Mouse (Mus musculus): ENCODE results near the gene Nagk. TPM values are rescaled to one million over a fixed set of nuclear protein-coding genes. Genes with fewer than 3 reads are reported as not detected.
"Not testable (repeated sequence)": the region's sequence is repeated elsewhere in the genome, so short reads cannot be mapped to it uniquely, and the experiment has no call there.

The Nagk gene
- polyA plus RNA-seq, 1 experiment from 2014 or later, result 57.1 TPM

DNA sequence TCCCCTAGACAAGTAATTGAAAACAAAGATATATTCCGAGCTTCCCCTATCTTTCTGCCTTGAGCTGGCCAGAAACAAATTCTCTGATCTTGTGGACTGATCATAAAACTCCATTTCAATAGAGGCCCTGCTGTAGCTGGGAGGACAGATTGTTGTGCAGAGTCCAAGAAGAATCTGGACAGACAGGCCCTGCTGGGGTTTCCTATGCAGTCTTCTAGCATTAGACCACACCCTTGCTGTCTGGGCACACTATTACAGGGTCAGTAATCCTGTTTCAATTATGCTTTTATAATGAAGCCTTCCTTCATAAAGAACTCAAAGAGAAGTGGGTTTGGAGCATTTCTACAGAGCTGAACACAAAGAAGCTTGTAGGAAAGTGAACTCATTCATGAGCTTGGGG is 24.2 kb downstream of the Nagk start:
- no peaks in the 10 kb centered on the region for H3K9me3 ChIP-seq
- H3K27ac ChIP-seq, result no peak overlapping the region
- peaks cover 7% of the 10 kb centered on the region; the same call in 1 of the 2 replicates for H3K4me1 ChIP-seq
- WGBS, result 85% methylated on average over 1 of the region's 1 CpGs
- ATAC-seq (ENCODE audit: low FRiP score, low read depth), result no peak
- H3K4me3 ChIP-seq, result no peak overlapping the region
- H3K36me3 ChIP-seq, result peaks cover 27% of the 10 kb centered on the region
- H3K9ac ChIP-seq, result no peak overlapping the region
- no peak overlapping the region for H3K4me2 ChIP-seq (replicated peaks)
- H3K27me3 ChIP-seq, result no peaks in the 10 kb centered on the region

DNA sequence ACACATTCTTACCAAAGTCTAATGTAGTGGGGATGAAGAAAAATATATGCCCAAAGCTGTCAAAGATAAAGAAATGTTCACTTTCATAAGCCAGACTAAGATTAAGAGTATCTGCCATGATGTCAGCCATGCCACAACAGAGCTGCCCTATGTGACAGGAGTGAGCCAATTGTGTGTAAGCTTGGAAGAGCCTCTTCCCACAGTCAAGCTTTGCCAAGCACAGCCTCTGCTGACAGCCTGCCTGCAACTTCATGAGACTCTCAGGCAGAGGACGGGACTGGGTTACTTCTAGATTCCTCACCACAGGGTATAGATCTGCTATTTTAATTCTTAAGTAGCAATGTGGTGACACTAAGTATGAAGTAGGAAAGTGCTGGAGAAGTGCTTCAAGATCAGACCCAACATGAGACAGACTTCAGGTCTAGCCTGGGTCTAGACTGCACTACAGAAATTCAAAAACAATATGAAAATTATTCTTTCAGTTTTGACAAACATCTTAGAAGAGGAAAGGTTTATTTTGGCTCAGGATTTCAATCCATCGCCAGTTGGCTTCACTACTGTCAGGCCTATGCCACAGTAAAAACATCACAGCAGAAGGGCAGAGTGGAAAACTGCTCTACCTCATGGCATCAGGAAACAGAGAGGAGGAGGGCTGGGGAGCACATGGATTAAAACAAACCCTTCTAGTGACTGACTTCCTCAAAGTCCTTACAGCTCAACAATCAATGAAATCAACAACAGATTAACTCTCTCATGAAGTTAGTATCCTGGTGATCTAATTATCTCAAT is 26.1 kb downstream of the Nagk start:
- no peaks in the 10 kb centered on the region for H3K9me3 ChIP-seq
- no peak overlapping the region for H3K4me3 ChIP-seq
- no peak overlapping the region for H3K4me2 ChIP-seq (replicated peaks)
- H3K27ac ChIP-seq, result no peak overlapping the region
- WGBS, result 85% methylated on average over 2 of the region's 2 CpGs
- peaks cover 16% of the 10 kb centered on the region for H3K36me3 ChIP-seq
- no peaks in the 10 kb centered on the region for H3K27me3 ChIP-seq
- ATAC-seq (ENCODE audit: low FRiP score, low read depth), result no peak
- H3K4me1 ChIP-seq, result peaks cover 7% of the 10 kb centered on the region; the same call in 1 of the 2 replicates
- no peak overlapping the region for H3K9ac ChIP-seq

- ATAC-seq (ENCODE audit: low FRiP score, low read depth), result no peak
- Histone ChIP-seq H3K4me1 (peaks cover 7% of the 10 kb centered on the region; the same call in 1 of the 2 replicates), H3K27me3 (no peaks in the 10 kb centered on the region), H3K4me3 (no peak overlapping the region), H3K4me2 (replicated peaks) (no peak overlapping the region), H3K9me3 (no peaks in the 10 kb centered on the region), H3K27ac (no peak overlapping the region), H3K36me3 (peaks cover 12% of the 10 kb centered on the region), H3K9ac (no peak overlapping the region)
- 49% methylated on average over 2 of the region's 2 CpGs for WGBS
These were observed 27.1 kb downstream of the Nagk start for GRCm38 (mm10) chr6:83821856-83822255.

- H3K4me1 ChIP-seq, result peaks cover 15% of the 10 kb centered on the region
- peak overlapping the region; percentile 85 for H3K9ac ChIP-seq
- H3K9me3 ChIP-seq, result no peaks in the 10 kb centered on the region
- under 1% methylated on average over 35 of the region's 35 CpGs for WGBS
- peak overlapping the region; percentile 88 for H3K27ac ChIP-seq
- H3K4me3 ChIP-seq, result peak overlapping the region; percentile 69
- peak; percentile 81; the same call in 1 of the 2 replicates for ATAC-seq (ENCODE audit: low FRiP score, low read depth)
- peak overlapping the region; percentile 81 for H3K4me2 ChIP-seq (replicated peaks)
- H3K36me3 ChIP-seq, result peaks cover 9% of the 10 kb centered on the region
- H3K27me3 ChIP-seq, result no peaks in the 10 kb centered on the region
These were observed 36.3 kb downstream of the Nagk start for GRCm38 (mm10) chr6:83830941-83831605.

- Histone ChIP-seq H3K4me3 (peak within 1 kb of the TSS; percentile 69), H3K9me3 (no peaks in the 10 kb centered on the region), H3K27me3 (no peaks in the 10 kb centered on the region), H3K27ac (peak within 1 kb of the TSS; percentile 88), H3K4me2 (replicated peaks) (peak within 1 kb of the TSS; percentile 81), H3K4me1 (peaks cover 15% of the 10 kb centered on the region), H3K36me3 (peaks cover 9% of the 10 kb centered on the region), H3K9ac (peak within 1 kb of the TSS; percentile 85)
- WGBS, result under 1% methylated on average over 35 of the region's 37 CpGs
- ATAC-seq (ENCODE audit: low FRiP score, low read depth), result peak; percentile 99
These were observed 36.9 kb downstream of the Nagk start, which contains the start of gene Paip2b for GRCm38 (mm10) chr6:83831606-83832123. Gene Paip2b (minus strand): TSS chr6:83831741.

DNA sequence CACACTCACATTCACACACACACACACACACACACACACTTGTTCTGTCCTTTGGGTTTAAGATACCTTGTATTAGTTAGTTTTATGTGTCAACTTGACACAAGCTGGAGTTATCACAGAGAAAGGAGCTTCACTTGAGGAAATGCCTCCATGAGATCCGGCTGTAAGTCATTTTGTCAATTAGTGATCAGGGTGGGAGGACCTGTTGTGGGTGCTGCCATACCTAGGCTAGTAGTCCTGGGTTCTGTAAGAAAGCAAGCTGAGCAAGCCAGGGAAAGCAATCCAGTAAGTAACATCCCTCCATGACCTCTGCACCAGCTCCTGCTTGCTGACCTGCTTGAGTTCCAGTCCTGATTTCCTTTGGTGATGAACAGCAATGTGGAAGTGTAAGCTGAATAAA is 37.6 kb downstream of the Nagk start:
- H3K27me3 ChIP-seq; H3K9me3 ChIP-seq; ATAC-seq (ENCODE audit: low FRiP score, low read depth); H3K36me3 ChIP-seq: not testable (repeated sequence)
- WGBS, result 59% methylated on average over 1 of the region's 1 CpGs
- Histone ChIP-seq H3K27ac (0 out of 2 replicates have a peak overlapping the region, but pooled peaks have one; percentile 44), H3K4me1 (peaks cover 15% of the 10 kb centered on the region), H3K4me2 (replicated peaks) (peak overlapping the region; percentile 65), H3K4me3 (peak overlapping the region; percentile 38), H3K9ac (0 out of 2 replicates have a peak overlapping the region, but pooled peaks have one; percentile 25)

DNA sequence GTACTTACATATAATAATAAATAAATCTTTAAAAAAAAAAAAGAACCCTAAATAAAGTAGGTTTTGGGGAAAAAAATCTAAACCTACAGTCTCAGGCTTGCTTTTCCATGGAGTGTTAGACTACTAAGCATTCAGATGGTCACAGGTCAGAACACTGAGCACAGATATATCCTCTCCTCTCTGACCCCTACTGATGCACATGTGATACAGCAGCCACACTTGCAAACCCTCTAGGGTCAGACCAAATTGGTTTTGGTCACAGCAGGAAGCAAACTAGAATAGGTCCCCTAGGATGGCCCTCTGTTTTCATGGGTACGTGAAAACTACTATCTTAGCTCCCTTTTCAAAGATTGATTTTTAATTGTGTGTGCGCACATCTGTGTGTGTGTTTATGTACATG is 42.0 kb downstream of the Nagk start:
- Histone ChIP-seq H3K27me3 (no peaks in the 10 kb centered on the region), H3K9ac (no peak overlapping the region), H3K4me1 (peaks cover 6% of the 10 kb centered on the region; the same call in 1 of the 2 replicates), H3K9me3 (no peaks in the 10 kb centered on the region), H3K4me2 (replicated peaks) (no peak overlapping the region), H3K4me3 (no peak overlapping the region), H3K36me3 (no peaks in the 10 kb centered on the region), H3K27ac (no peak overlapping the region)
- WGBS, result 88% methylated on average over 2 of the region's 2 CpGs
- no peak for ATAC-seq (ENCODE audit: low FRiP score, low read depth)

DNA sequence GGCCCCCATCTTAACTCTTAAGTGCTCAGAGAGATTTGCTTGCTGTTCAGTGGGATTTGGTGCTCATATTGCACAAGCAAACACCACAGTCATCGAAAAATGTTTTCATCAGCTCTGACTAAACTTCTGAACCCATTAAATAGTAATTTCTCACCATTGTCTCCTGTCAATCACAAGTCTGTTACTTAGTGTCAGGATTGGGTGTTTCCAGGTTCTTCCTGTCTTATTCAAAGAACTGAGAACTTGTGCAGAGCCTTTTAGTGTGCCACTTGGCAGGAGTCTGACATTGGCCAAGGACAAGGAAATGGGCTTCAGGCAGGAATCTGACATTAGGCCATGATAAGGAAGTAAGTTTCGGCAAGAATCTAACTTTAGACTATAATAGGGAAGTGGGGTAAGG is 43.3 kb downstream of the Nagk start:
- ATAC-seq (ENCODE audit: low FRiP score, low read depth), result no peak
- Histone ChIP-seq H3K27me3 (no peaks in the 10 kb centered on the region), H3K27ac (no peak overlapping the region), H3K9me3 (no peaks in the 10 kb centered on the region), H3K9ac (no peak overlapping the region), H3K4me2 (replicated peaks) (no peak overlapping the region), H3K36me3 (no peaks in the 10 kb centered on the region), H3K4me3 (no peak overlapping the region), H3K4me1 (no peaks in the 10 kb centered on the region)
- 91% methylated on average over 2 of the region's 2 CpGs for WGBS

- Histone ChIP-seq H3K9ac (no peak overlapping the region), H3K27ac (no peak overlapping the region), H3K27me3 (no peaks in the 10 kb centered on the region), H3K4me1 (no peaks in the 10 kb centered on the region), H3K4me2 (replicated peaks) (no peak overlapping the region), H3K36me3 (no peaks in the 10 kb centered on the region), H3K4me3 (no peak overlapping the region), H3K9me3 (no peaks in the 10 kb centered on the region)
- no peak for ATAC-seq (ENCODE audit: low FRiP score, low read depth)
- WGBS, result 81% methylated on average over 6 of the region's 6 CpGs
These were observed 45.3 kb downstream of the Nagk start for GRCm38 (mm10) chr6:83840086-83840485.

DNA sequence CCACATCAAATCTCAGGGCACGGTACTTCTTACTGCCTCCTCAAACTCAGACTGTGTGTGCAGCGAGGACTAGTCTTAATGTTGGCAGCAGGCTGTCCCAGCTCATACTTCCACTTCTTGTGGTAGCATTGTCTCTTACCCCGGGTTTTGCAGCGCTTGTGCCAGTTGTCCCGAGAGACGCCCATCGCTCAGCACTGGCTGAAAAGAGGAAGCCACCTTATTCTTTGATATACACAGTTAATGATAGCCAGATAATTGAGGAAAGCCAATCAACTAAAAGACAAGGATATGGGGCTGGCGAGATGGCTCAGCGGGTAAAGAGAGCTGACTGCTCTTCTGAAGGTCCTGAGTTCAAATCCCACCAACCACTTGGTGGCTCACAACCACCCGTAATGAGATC is 50.1 kb downstream of the Nagk start:
- Histone ChIP-seq H3K36me3 (no peaks in the 10 kb centered on the region), H3K9ac (no peak overlapping the region), H3K4me1 (no peaks in the 10 kb centered on the region), H3K9me3 (no peaks in the 10 kb centered on the region), H3K27ac (no peak overlapping the region), H3K4me3 (no peak overlapping the region), H3K4me2 (replicated peaks) (no peak overlapping the region), H3K27me3 (no peaks in the 10 kb centered on the region)
- WGBS, result 89% methylated on average over 10 of the region's 10 CpGs
- no peak for ATAC-seq (ENCODE audit: low FRiP score, low read depth)

DNA sequence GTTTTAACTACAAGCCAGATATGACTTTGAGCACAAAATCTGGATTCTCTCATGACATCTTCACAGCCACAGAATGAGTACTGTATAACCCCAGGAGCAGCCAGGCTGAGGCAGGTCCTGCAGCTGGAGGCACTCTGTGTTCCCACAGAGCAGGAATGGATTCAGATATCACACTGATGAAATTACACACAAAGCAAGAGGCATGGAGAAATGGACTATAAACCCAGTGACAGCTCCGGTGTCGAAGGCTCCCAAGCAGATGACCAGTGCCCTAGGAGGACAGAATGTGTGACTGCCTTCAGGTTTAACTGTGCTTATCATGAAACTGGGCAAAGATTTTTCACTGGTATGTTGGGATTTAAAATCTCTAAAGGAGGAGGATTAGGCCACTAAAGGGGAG is 51.4 kb downstream of the Nagk start:
- no peaks in the 10 kb centered on the region for H3K4me1 ChIP-seq
- no peak overlapping the region for H3K27ac ChIP-seq
- WGBS, result 86% methylated on average over 2 of the region's 2 CpGs
- no peak overlapping the region for H3K4me3 ChIP-seq
- H3K9me3 ChIP-seq, result no peaks in the 10 kb centered on the region
- ATAC-seq (ENCODE audit: low FRiP score, low read depth), result no peak
- no peaks in the 10 kb centered on the region for H3K36me3 ChIP-seq
- H3K4me2 ChIP-seq (replicated peaks), result no peak overlapping the region
- no peak overlapping the region for H3K9ac ChIP-seq
- H3K27me3 ChIP-seq, result no peaks in the 10 kb centered on the region

DNA sequence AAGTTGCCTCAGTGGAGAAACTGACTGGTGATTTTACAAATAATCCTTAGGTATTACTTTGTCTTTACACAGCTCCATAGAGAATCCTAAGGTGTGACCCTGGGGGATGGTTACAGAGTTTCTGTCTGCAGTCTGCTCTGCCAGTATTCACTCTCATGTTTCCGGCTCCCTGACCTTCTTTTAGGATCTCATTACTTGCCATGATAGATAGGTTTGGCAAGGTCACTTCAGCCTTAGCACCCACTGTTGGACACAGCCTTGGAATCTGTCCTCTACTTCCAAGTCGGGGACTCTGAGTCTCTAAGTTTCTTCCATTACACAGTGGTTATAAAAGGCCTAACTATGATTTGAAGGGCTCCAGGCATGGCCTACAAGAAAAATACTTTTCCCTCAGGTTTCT is 54.7 kb downstream of the Nagk start:
- no peaks in the 10 kb centered on the region for H3K4me1 ChIP-seq
- H3K27me3 ChIP-seq, result no peaks in the 10 kb centered on the region
- no peak overlapping the region for H3K9ac ChIP-seq
- H3K9me3 ChIP-seq, result no peaks in the 10 kb centered on the region
- H3K27ac ChIP-seq, result no peak overlapping the region
- no peak overlapping the region for H3K4me3 ChIP-seq
- H3K4me2 ChIP-seq (replicated peaks), result no peak overlapping the region
- WGBS, result 86% methylated on average over 2 of the region's 2 CpGs
- no peak for ATAC-seq (ENCODE audit: low FRiP score, low read depth)
- no peaks in the 10 kb centered on the region for H3K36me3 ChIP-seq
